Mouse (Mus musculus) gastrocnemius, postnatal 25 days (tissue): ENCODE measurements around the gene Gm4353. TPM values are rescaled to one million over a fixed set of nuclear protein-coding genes. Genes with fewer than 3 reads are reported as not detected.
"Not testable (repeated sequence)": the region's sequence is repeated elsewhere in the genome, so short reads cannot be mapped to it uniquely, and the experiment has no call there.

ENCODE experiments used
- DNase-seq: peaks from one replicate; pipeline ENCODE4 v3.0.0; 2022
- long read RNA-seq, 2 experiments: library from polyadenylated mRNA; stranded (forward); transcript quantifications; one replicate each; pipeline ENCODE4 v2.0.0; 2021
- total RNA-seq, 2 experiments: library from RNA; stranded (reverse); gene quantifications; 1 replicate in 1 of 2; 2 replicates in 1 of 2; pipeline ENCODE4 v1.2.3; 2021

The Gm4353 gene
- 1 to 10 TPM; 1.4 to 2.0 TPM for total RNA-seq
- long read RNA-seq, experiment 1, partial matches to known transcripts: 0 of 1 reads
- long read RNA-seq, experiment 1, other reads (novel, unspliced or antisense): 0 of 1 reads
- long read RNA-seq, experiment 2: 0 reads

DNA sequence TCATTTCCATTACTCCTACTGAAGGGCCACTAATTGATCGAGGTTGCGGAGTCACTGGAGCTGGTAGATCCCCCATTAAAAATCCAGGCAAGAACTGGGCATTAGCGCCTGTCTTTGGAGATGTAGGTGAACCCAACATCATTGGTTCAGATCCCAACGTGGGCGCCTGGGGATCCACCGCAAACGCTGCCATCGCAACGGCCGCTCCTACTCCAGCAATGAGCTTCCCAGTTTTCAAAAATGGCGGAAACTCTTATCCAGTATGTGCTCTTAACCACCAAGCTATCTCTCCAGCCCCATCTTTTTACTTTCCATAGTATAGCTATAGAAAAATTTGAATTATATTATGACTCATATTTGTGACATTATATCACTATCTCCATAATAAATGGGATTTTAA lies at the start of gene Gm4353:
Gm4353 (minus strand) TSS at position 270 of the 400 bp plus-strand sequence.
- DNase-seq: not testable (repeated sequence)

DNA sequence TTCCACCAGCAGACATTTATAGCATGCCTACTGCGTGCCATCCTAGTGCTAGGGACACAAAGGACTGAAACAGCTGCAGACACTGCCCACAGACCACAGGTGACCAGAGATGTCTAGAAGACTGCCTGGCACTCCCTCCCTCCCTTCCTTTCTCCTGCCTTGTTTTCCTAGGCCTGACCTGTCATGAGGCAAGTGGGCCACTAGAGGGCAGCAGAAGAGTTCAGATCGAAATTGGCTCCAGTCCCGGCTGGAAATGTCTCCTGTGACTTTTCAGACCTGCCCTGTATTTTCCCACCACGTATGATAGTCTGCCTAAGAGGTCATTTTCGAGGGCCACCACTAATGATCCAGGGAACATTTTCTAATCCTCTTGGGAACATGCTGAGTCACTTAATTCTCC lies 47.6 kb upstream of the Gm4353 start:
- DNase-seq: peak; percentile 60

DNA sequence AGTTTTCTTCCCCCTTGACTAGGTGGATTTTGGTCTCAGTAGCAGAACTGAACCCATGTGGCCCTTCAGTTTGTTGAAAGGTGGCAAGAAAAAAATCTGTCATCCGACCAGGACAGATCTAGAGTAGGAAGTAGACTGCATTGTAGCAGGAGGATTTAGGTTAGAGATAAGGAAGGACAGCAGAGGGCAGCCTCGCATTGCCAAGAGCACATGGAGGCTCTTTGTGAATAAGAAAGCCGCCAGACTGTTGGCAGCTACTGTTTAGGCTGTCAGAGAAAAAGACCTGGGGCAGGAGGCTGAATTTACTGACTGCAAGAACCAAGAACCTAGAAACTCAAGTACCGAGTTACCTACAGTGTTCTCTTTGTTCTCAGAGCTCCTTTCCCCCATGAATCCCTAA lies 47.0 kb upstream of the Gm4353 start:
- no peak for DNase-seq

DNA sequence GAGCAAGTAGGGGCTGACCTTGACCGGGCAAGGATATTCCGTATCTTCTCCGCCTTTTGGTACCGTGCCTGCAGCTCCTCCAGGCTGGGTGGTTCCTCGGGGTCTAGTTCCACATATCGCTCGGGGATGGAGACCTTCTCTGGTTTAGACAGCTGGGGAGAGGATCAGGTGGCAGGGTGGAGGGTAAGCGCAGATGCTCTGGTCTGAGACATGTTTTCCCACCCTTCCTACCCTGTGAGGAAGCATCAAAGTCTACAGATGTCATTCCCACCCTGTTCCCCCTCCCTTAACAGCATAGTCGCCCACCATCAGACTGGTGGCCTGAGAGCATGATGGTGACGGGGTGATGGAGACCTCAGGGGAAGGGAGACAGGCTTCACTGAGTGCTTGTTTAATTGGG lies 44.9 kb upstream of the Gm4353 start:
- no peak for DNase-seq

DNA sequence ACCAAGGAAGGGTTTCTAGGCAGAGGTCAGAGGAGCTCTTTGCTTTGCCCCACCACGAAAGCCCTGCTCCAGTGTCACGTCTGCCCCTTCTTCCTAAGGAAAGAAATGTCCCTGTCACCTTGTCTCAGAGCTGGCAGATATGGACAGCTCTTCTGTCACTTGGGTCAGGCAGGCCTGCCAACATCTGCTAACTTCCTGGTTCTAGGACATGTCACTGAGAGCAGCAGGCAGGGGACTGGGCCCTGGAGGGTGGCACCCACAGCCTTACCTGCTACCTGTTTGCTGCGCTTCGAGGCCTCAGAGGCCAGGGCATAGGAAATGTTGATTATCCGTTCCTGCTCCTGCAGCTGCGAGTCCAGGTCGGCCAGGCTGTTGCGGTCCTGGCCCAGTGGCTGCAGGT lies 43.9 kb upstream of the Gm4353 start:
- no peak for DNase-seq

DNA sequence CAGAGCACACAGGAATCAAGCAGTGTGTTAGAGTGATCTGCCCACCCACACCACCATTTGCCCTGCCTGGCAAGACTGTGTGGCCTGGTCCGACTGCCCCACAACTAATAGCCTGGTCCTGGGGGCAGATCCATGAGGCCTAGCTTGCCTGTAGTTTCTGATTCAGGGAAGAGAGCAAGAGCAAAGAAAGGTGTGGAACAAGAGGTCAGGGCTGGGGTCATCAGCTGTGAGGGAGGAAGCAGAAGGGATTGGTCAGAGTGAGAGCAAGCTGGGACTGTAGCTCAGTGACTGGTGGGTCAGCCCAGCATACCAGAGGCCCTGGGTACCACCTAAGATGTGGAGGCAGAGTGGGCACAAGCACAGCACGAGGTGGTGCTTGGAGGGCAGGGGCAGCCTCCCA lies 42.6 kb upstream of the Gm4353 start:
- no peak for DNase-seq

DNA sequence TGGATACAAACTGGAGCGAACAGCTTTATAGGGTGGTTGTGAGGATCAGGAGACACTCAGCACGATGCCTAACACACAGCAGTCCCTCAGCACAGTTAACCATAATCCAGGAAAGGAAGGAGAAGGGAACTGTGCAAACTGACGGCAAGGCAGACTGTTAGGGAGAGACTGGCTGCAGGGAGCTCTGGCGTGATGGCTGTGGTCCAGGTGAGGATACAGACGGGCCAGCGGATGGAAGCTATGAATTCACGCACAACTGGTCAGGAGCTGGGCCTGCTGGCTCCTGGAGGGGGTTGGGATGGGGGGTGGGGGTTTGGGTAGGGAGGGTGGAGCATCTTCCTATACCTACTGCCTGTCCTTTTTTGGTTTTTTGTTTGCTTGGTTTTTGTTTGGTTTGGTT lies 41.2 kb upstream of the Gm4353 start:
- no peak for DNase-seq

DNA sequence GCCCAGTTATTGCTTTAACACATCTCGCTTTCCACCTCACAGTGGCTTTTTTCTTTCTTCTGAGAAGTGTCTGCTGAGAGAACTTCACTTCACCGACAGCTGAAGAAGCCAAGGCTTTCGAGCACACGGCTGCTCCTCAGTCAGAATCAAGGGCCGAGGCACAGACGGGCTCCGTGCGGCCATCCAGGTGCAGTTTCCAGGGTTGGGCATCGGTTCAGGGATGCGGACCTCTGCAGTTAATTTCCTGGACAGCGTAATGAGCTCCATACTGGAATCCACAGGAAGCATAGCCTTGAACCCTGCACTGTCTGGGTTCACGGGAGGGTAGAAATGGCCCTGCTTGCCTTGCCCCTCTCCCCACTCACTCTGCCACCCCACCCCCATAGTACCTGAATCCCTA lies 39.6 kb upstream of the Gm4353 start:
- DNase-seq: no peak

DNA sequence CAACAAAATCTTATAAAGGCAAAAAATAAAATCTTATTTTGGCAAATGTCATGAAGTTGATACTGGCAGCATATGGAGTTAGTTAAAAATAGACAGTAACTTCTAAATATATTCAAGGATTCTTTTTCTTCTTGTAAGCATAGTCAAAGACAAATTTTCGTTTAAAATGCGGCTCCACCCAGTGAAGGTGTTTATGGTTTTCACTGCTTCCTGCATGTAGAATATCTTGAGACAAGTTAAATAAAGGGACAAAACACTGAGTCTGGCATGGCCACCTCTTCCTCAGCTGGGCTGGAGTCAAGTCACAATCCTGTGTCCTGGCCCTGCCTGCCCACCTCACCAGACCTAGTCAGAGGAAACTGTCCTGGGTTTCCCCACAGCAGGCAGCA lies 39.2 kb upstream of the Gm4353 start:
- no peak for DNase-seq

DNA sequence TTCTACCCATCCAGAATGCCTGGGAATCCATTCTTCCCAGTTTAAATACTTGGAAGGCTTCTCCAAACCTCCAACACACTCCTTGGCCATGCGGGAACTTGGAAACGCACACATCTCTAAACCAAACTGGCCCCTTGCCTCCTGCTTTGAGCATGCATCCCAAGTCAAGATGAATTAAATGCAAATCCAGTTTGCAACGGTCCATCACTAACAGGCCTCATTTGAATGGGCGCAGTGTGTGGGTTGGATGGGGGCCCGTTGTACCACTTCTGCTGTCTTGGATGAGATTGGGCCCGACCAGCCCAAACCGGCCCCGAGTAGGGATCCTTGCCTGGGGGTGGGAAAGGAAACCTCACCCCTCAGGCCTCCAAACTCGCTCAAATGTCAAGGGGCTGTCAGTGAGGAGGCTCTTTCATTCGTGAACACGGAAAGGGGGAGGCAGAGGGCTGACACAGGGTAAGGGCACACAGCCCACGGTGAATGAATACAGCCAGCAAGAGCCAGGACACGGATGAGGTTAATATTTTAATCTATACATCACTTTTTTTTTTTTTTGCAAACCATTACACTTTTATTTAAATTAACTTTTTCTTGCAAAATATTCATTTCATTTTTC lies 38.7 kb upstream of the Gm4353 start:
- no peak for DNase-seq

DNA sequence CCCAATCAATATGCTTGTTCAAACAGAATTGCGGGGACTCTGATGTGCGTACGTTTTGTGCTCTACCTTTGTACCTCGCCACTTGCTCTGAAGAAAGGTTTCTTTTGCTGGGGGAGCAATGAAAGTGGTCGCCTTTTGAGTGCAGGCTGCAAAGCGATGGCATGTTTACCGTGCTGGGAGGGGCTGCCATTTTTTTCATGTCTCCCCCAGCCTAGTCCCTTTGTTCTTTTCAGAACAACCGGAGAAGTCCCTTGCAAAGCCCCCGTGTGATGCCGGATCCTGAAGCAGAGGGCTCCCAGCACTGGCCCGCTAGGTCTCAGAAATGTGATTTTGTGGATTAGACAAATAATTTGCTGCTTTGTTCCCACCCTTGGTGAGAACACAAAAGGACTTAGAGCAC lies 36.8 kb upstream of the Gm4353 start:
- no peak for DNase-seq

DNA sequence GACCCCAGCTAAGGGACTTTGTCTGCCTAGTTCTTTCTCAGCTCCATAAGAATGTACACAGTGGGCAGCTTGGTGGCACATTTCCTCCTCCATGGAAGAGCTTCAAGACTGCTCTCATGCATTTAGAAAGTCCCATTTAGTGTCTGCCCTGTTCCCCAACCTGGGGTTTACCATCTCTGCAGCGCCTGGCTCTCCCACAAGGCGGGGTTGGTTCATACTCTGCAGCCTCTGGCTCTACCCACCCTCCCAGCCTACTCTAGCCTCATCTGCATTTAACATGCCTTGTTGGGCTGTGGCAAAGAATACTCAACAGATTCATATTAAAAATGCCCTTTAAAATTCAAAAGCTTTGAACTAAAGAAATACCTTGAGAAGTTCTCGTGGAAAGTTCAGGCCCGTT lies 36.3 kb upstream of the Gm4353 start:
- DNase-seq: no peak

DNA sequence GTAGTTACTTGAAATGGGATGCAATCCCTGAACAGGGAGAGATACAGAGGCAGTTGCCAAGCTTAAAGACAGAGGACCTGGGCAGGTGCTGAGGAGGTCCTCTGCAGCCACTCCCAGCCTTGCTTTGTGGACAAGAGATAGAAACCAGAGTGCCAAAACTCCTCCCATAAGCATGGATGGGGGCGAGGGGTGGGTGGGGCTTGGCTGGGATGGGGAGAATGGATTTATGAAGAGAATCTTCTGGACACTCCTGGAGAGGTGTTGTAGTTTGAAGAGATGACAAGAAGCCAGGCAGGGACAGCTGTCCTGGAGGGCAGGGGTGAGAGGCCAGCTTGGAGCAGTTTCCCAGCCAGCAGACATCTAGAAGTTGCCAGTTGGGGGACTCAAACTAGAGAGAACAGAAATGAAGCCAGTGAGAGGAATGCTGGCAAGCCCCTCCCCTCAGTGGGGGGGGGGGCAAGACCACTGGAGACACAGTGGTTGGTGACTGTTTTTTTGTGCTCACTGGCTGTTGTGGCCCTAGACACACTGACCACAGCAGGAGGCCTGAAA lies 34.9 kb upstream of the Gm4353 start:
- DNase-seq: no peak

DNA sequence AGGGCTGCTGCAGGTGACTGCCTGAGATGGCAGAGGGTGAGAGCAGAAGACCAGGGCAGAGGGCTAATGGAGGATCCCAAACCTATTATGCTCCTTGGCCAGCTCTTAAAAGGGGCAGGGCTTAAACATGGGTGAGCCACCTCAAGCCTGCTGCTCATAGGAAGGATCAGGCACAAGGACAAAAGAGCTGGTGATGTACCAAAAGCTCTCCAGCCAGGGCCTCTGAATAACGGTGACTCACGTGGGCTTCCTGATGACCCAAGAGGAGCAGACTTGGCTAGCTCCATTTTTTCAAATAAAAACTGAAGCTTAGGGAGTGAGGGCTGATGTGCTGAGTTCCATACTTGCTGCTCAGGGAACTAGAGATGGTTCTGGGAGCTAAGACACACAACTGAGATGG lies 31.6 kb upstream of the Gm4353 start:
- DNase-seq: no peak

DNA sequence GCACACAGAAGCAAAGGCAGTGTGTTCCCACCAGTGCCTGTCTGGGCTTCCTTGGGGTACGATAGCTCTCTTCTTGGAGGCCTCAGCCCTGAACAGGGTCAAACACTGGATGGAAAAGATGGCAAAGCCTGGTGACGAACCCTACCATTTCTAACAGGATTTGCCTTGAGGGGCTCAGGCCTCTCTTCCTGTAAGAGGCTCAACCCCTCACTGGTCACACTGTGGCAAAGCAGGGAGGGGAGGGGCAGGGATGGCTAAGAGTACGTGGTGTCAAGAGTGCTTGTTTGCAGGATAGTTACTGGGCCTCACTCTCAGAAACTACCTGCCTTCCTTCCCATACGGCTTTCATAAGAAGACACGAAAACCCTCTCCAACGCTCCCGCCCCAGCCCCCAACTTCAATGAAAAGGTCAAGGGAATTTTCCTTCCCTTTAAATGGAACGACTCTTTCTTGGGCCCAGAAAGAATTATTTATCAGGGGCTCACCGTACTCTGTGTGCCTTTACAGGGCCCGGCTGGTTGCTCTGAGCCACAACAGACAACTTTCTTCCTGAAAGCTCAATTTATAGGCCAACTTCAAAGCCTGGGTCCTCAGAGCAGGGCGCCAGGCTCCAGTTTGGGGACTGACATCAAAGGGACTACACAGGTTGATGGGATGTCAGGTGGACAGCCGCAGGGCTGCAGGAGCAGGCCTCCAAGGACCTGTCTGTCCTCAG lies 30.9 kb upstream of the Gm4353 start:
- peak; percentile 1 for DNase-seq

DNA sequence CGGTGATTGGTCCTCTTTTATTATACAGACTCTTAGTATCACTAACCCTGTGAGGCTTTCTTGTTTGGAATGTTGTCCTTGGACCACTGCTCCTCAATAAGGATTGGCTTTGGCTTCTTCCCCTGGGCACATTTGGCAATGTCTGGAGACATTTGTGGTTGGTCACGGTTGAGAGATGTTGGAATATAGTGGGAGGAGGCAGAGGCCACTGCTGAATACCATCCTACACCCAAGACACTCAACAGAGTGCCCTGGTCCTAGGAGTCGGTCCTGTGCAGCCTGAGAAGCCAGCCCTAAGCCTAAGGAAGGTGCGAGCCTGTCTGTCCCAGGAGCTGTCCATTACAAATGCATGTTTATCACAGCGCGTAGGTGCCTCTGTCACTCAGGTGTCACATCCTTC lies 27.1 kb upstream of the Gm4353 start:
- DNase-seq: no peak

DNA sequence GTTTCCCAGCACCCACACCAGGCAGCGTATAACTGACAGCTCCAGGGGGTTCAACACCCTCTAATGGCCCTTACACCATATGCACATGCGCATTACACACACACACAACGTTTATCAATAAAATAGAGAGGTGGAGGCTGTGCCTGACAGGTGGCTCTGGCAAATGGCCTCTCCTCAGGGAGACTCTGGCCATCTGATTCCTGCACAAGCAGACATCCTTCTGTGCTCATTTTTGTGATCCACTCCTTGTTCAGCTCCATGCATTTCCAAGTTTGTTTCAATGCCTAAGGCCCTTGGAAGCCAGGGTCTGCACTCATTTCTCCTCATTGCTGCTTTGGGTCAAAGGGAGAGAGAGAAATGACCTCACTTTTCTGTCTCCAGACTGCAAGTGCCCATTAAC lies 26.2 kb upstream of the Gm4353 start:
- no peak for DNase-seq

DNA sequence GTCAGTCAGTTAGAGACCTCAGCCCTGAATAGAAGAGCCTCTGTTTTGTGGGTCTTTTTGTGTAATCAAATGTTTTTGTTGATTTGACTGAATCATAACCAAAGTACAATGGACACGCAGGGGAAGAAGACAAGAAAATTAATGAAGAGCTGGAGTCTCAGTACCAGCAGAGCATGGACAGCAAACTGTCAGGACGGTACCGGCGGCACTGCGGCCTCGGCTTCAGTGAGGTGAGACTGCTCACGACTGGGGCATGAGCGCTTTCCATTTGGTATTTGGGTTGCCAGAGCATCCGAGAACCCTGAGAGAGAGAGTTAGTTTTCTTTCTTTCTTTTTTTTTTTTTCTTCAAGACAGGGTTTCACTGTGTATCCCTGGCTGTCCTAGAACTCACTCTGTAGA lies 18.7 kb upstream of the Gm4353 start:
- DNase-seq: no peak

DNA sequence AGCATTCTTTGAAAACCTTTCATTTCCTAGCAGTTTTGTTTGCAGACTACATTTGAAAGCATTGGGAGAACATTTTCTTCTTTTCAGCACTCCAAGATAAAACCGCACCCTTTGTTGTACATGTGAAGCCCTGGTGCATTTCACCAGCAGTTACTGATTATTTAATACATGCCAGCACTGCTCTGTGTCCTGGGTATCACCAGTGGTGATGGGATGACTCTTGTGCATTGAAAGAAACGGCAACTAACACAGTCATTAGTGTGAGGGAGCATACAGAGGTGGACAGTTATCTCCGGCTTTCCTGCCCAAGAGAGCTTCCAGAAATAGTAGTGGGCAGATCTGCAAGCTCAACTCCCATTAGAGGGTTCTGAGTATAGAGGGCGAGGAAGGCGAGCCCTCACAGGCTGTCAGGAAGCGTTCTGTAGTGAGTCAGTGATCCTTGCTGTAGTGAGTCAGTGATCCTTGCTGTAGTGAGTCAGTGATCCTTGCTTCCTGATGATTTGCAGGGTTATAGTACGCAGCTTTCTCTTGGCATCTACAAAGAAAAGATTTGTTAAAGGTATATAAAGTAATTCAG lies 15.6 kb upstream of the Gm4353 start:
- no peak for DNase-seq

DNA sequence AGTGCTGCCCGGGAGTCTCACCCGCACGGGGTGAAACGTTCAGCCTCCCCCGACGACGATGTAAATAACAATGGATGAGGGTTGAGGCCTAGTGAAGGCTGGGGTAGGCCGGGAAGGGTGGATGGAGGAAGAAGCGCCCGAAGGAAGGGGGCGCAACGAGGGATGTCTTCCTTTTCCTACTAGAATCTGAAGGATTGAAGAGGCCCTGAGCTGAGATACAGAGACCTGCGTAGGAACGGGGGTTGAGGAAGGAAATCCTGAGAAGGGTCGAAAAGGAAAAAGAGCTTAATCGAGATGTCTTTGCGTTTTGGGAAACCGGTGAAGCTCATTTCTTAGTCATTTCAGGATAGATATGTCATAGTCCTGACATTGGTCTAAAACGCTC lies 9.0 kb upstream of the Gm4353 start:
- no peak for DNase-seq

DNA sequence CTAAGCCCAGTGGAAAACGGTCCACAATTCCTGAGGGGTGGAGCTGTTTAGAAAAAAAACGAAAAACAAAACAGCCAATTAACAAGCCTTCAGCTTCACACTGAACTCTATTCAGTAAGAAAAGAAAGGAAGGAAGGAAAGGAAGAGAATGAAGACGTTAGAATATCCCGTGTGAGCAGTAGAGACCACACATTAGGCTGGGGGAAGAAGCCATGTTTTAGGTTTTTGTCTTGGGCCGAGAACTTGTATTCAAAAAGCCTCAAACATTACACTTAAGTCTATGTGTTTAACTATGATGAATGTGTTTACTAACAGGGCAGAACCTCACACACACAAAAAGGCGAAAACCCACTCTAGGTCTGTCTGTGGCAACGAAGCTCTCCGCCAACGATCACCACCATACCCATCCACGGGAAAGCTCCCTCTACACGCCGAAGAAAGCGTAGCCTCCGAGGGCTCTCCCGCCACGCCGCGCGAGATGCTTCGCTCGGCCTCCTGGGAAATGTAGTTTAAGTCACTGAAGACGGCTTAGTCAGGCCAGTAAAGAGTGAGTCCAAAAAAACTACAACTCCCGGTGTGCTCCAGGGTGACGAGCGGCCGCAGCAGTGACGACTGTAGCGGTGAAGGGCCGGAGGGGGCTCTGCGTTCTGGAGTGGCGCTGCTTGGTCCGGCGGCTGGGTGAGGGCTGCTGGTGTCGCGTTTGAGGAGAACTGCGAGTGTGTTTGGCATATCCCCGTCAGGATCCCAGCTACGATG lies 8.5 kb upstream of the Gm4353 start:
- DNase-seq: peak; percentile 95

DNA sequence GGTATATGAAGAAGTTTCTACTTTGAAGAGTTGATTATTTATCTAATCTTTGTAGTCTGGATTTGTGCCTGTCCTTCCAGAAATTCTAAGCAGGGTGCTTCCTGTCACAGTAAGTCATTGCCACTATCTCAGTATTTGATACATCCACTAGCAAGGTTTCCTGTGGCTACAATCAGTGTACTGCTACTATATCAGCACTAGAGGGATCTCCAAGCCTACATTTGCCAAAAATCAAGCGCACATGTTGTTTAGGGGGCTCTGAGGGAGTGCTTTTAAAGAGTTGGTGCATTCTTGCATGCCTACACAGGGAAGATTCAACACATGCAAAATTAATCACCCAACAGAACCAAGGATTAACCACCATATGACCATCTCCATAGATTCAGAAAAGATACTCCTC lies 23.7 kb downstream of the Gm4353 start:
- no peak for DNase-seq
